Mouse (Mus musculus) bone marrow, adult 2 months (tissue): ENCODE measurements around the gene Kcna4. TPM values are rescaled to one million over a fixed set of nuclear protein-coding genes. Genes with fewer than 3 reads are reported as not detected.

Experiments
- H3K27ac ChIP-seq: fragments of 200-500 bp; 2 replicates; pipeline ENCODE4 v1.5.1; 2012; ENCODE audit warnings: low read depth, mild to moderate bottlenecking, control low read depth, inconsistent platforms, low read length; ENCODE audit not compliant: control insufficient read depth, poor library complexity, insufficient read depth
- H3K4me1 ChIP-seq: fragments of 200-500 bp; 2 replicates; pipeline ENCODE4 v1.6.1; 2011; ENCODE audit warnings: low read length; ENCODE audit not compliant: control insufficient read depth, insufficient read depth
- H3K4me3 ChIP-seq: fragments of 200-500 bp; replicated peaks from 2 replicates; pipeline ENCODE3; 2011; ENCODE audit warnings: mild to moderate bottlenecking, low read depth, low read length, control low read depth; ENCODE audit not compliant: control insufficient read depth
- CTCF ChIP-seq: fragments of 200-500 bp; IDR thresholded peaks from 2 replicates; pipeline ENCODE4 v1.5.1; 2011; ENCODE audit warnings: low read length, control low read depth; ENCODE audit not compliant: control insufficient read depth, insufficient read depth
- POLR2A ChIP-seq: fragments of 200-500 bp; IDR thresholded peaks from 2 replicates; pipeline ENCODE4 v1.6.1; 2011; ENCODE audit warnings: low read depth, mild to moderate bottlenecking, control low read depth, low read length, borderline replicate concordance; ENCODE audit not compliant: control insufficient read depth
- WGBS: fragments of 180-500 bp; shearing (Covaris S2); methylation state at CpG from one replicate; pipeline ENCODE4 v1.1.7; 2018; 5-methylcytosine and 5-hydroxymethylcytosine counted together
- polyA plus RNA-seq: library from polyadenylated mRNA; stranded (reverse); fragments of >200 nt; gene quantifications from 2 replicates; pipeline ENCODE4 v1.2.4, GENCODE M21; 2011; ENCODE audit warnings: low replicate concordance; ENCODE audit not compliant: missing spikeins, insufficient read depth, insufficient read length

The Kcna4 gene
- polyA plus RNA-seq, 1 experiment = not detected

DNA sequence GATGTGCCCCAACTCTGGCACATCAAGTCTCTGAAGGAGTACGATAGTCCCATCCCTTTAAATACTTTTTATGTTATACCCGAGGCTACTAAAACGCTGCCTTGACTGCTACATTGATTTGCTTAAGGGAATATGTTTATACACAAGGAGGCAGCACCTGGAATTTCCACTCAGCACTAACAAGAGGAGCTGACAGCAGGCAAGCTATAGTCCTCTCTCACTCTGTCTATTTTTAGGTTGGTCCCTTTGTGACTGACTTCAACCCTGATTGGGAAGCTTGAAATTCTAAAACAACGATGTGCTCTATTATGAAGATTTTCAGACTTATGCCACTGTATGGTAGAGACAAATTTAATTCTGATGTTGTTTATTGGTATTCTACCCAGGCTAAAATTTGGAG is 15.6 kb downstream of the Kcna4 start:
- H3K4me3 ChIP-seq = no peak overlapping the region
- 74% methylated on average over 4 of the region's 4 CpGs for WGBS
- H3K27ac ChIP-seq = no peak overlapping the region
- no peak for TF ChIP-seq CTCF
- TF ChIP-seq POLR2A = no peak
- H3K4me1 ChIP-seq = no peaks in the 10 kb centered on the region

- H3K4me3 ChIP-seq = no peak overlapping the region
- H3K27ac ChIP-seq = no peak overlapping the region
- TF ChIP-seq CTCF = no peak
- no peaks in the 10 kb centered on the region for H3K4me1 ChIP-seq
These were observed 28.2 kb downstream of the Kcna4 start for GRCm38 (mm10) chr2:107318636-107319035.

DNA sequence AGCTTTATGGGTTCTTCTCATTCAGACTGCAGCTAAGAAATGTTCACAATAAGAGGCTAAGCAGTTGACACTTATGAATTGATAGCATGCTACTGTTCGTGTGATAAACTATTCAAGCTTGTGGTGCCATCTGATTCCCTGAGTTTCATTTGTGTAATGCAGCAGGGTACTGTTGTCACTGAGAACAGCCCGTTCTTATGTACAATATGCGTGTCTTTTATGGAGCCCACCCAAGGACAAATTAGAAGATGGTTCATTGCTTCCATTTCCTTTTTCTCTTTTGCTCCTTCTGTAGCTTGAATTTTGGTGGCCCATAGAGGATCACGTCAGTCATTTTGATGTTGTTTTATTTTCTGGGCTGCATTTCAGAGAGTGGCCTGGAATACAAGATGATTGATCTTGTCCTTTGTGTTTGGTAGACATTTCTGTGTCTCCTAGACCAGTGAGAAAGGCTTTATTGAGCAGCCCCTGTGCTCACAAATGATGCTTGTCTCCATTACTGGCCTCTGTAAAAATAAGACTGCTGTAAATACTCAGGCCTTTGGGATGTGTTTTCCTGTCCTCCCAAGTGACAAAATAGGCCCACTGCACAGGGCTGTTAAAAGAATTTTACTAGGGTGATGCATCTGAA is 31.3 kb downstream of the Kcna4 start:
- TF ChIP-seq POLR2A = no peak
- TF ChIP-seq CTCF = no peak
- Histone ChIP-seq H3K4me3 (no peak overlapping the region), H3K4me1 (no peaks in the 10 kb centered on the region), H3K27ac (no peak overlapping the region)
- WGBS = 84% methylated on average over 4 of the region's 4 CpGs

GRCm38 (mm10) chr2:107324090-107324489 is 33.7 kb downstream of the Kcna4 start:
- TF ChIP-seq POLR2A (no peak), CTCF (no peak)
- Histone ChIP-seq H3K4me1 (no peaks in the 10 kb centered on the region), H3K27ac (no peak overlapping the region), H3K4me3 (no peak overlapping the region)
- WGBS = 80% methylated on average over 3 of the region's 3 CpGs

GRCm38 (mm10) chr2:107327276-107327675 is 36.8 kb downstream of the Kcna4 start:
- H3K4me3 ChIP-seq = no peak overlapping the region
- 88% methylated on average over 3 of the region's 3 CpGs for whole genome bisulfite sequencing
- H3K4me1 ChIP-seq = no peaks in the 10 kb centered on the region
- no peak overlapping the region for H3K27ac ChIP-seq
- TF ChIP-seq POLR2A = no peak
- TF ChIP-seq CTCF = no peak

DNA sequence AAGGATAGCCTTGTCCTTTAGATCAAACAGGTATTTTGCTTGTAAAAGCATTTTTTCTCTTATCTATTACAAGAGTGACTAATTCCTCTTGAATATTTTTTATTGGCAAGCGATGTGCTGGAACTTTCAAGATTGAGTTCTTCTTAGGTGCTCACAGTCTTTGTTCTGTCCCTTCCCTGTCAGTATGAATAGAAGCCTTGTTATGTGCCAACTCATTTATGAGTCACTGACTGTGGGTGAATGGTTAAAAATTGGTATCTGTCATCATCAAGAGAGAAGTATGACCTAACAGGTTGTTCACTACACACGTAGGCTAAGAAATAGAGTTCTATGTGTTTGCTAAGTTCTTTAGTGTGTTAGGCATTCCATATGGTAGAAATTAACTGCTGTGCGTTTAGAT is 50.9 kb downstream of the Kcna4 start:
- WGBS = 66% methylated on average over 3 of the region's 3 CpGs
- Histone ChIP-seq H3K4me3 (no peak overlapping the region), H3K27ac (no peak overlapping the region), H3K4me1 (no peaks in the 10 kb centered on the region)
- TF ChIP-seq POLR2A (no peak), CTCF (no peak)

- TF ChIP-seq CTCF (no peak), POLR2A (no peak)
- Histone ChIP-seq H3K4me3 (no peak overlapping the region), H3K4me1 (no peaks in the 10 kb centered on the region), H3K27ac (no peak overlapping the region)
- WGBS = 56% methylated on average over 4 of the region's 4 CpGs
These were observed 54.4 kb downstream of the Kcna4 start for GRCm38 (mm10) chr2:107344807-107345206.

- H3K4me1 ChIP-seq = no peaks in the 10 kb centered on the region
- H3K4me3 ChIP-seq = no peak overlapping the region
- 80% methylated on average over 4 of the region's 4 CpGs for WGBS
- no peak for TF ChIP-seq CTCF
- no peak for TF ChIP-seq POLR2A
- no peak overlapping the region for H3K27ac ChIP-seq
These were observed 54.9 kb downstream of the Kcna4 start for GRCm38 (mm10) chr2:107345299-107345698.

Other genes starting within 250 kb of the Kcna4 start
- gene Fshb, start 231.0 kb upstream of the Kcna4 start, polyA plus RNA-seq = not detected in 2 replicates